8 mouse cellular contexts compared by ENCODE assay signal in the genomic region with DNA sequence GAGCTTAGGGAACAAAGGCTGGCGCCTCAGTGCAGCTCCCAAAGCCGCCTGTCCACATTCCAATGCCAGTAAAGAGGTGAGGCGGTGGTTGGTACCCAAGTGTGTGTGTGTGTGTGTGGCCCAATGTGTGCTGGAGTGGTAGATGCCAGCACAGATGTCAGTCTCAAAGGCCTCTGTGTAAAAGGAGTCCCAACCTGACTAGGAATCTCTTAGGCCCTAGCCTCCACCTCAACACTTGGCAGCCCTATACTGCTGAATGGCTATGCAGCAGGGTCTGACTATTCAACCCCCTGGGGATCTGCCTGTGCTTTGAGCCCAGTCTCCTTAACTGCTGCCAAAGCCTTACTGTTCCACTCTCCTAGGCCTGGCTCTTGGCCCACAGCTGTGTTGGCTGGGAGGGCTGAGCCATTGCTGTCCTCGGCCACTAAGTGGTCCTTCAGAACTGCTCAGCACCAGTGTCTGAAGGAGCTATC. TPM values are rescaled to one million over a fixed set of nuclear protein-coding genes. Genes with fewer than 3 reads are reported as not detected.
DNase-seq lines count a peak whose midpoint lies in the region; ATAC-seq lines count a peak whose summit lies in the region.

No protein-coding gene starts in this region.

- intact Hi-C loops in heart, postnatal 25 days (cut with DNase I): no loop called here

- no peak overlapping the region for H3K27ac ChIP-seq in forebrain, embryonic 14.5 days (ENCODE audit: low read depth, low read length)
- no peak overlapping the region for H3K27ac ChIP-seq in forebrain, embryonic 12.5 days
- H3K27ac ChIP-seq in midbrain, embryonic 15.5 days: no peak overlapping the region

- peaks cover 70% of the 10 kb centered on the region for H3K36me3 ChIP-seq in forebrain, embryonic 14.5 days (ENCODE audit: control insufficient read depth, insufficient read depth, low read length)
- H3K36me3 ChIP-seq in forebrain, embryonic 12.5 days (replicated peaks): peaks cover 72% of the 10 kb centered on the region
- peaks cover 44% of the 10 kb centered on the region for H3K36me3 ChIP-seq in midbrain, embryonic 15.5 days (replicated peaks)

- ATAC-seq in forebrain, embryonic 14.5 days: peak; percentile 32; the same call in 1 of the 2 replicates
- no peak for ATAC-seq in forebrain, embryonic 12.5 days (ENCODE audit: low FRiP score)
- ATAC-seq in midbrain, embryonic 15.5 days (replicated peaks): peak; percentile 57; the same call in 1 of the 2 replicates

- H3K4me2 ChIP-seq in forebrain, embryonic 14.5 days (ENCODE audit: low read length): no peak overlapping the region
- no peak overlapping the region for H3K4me2 ChIP-seq in forebrain, embryonic 12.5 days
- H3K4me2 ChIP-seq in midbrain, embryonic 15.5 days: no peak overlapping the region

- peak; percentile 25 for DNase-seq in forebrain, embryonic 14.5 days (ENCODE audit: low spot score)
- DNase-seq in right cerebral cortex, postnatal 10 days (ENCODE audit: low spot score in 2 of 2): peak; percentile 76
- no peak for DNase-seq in right cerebral cortex, postnatal 36 days (ENCODE audit: low spot score in 2 of 2)
- peak; percentile 58 for DNase-seq in heart, postnatal 25 days (ENCODE audit: low spot score)
- no peak for DNase-seq in thymus, postnatal 0 days (ENCODE audit: low spot score)
- DNase-seq in natural killer cell, adult 2 months (ENCODE audit: low spot score in 2 of 2): no peak

- no peak overlapping the region for H3K4me3 ChIP-seq in forebrain, embryonic 14.5 days (ENCODE audit: low read depth, low read length)
- no peak overlapping the region for H3K4me3 ChIP-seq in forebrain, embryonic 12.5 days (replicated peaks)
- H3K4me3 ChIP-seq in midbrain, embryonic 15.5 days: no peak overlapping the region

- H3K27me3 ChIP-seq in forebrain, embryonic 14.5 days (replicated peaks; ENCODE audit: control insufficient read depth, insufficient read depth, low read length): no peaks in the 10 kb centered on the region
- H3K27me3 ChIP-seq in forebrain, embryonic 12.5 days: no peaks in the 10 kb centered on the region
- H3K27me3 ChIP-seq in midbrain, embryonic 15.5 days (replicated peaks): no peaks in the 10 kb centered on the region

- no peaks in the 10 kb centered on the region for H3K9me3 ChIP-seq in forebrain, embryonic 14.5 days (replicated peaks; ENCODE audit: control insufficient read depth, low read length)
- H3K9me3 ChIP-seq in forebrain, embryonic 12.5 days: no peaks in the 10 kb centered on the region
- no peaks in the 10 kb centered on the region for H3K9me3 ChIP-seq in midbrain, embryonic 15.5 days

- 81% methylated on average over 4 of the region's 4 CpGs for WGBS in forebrain, embryonic 14.5 days
- WGBS in forebrain, embryonic 12.5 days: 83% methylated on average over 4 of the region's 4 CpGs
- 84% methylated on average over 4 of the region's 4 CpGs for WGBS in midbrain, embryonic 15.5 days

- H3K4me1 ChIP-seq in forebrain, embryonic 14.5 days (ENCODE audit: control insufficient read depth, insufficient read depth, low read length): no peaks in the 10 kb centered on the region
- H3K4me1 ChIP-seq in forebrain, embryonic 12.5 days: no peaks in the 10 kb centered on the region
- no peaks in the 10 kb centered on the region for H3K4me1 ChIP-seq in midbrain, embryonic 15.5 days

- H3K9ac ChIP-seq in forebrain, embryonic 14.5 days (ENCODE audit: low read length): no peak overlapping the region
- no peak overlapping the region for H3K9ac ChIP-seq in forebrain, embryonic 12.5 days
- no peak overlapping the region for H3K9ac ChIP-seq in midbrain, embryonic 15.5 days

RNA-seq across cellular contexts. Expression of a gene that starts 5.1 kb away (rescaled TPM):
- 27.4 and 30.3 TPM in 2 replicates for polyA plus RNA-seq in forebrain, embryonic 14.5 days (2014; fragmentation: Nextera tagmentation; extraction: Ambion mirVana)
- polyA plus RNA-seq in forebrain, embryonic 12.5 days (2016; fragmentation: Nextera tagmentation; extraction: Ambion mirVana): 33.9 and 34.5 TPM in 2 replicates
- total RNA-seq in heart, postnatal 25 days (2021): 1 to 10 TPM; 7.0 to 7.4 TPM
- polyA plus RNA-seq in midbrain, embryonic 15.5 days (2015; fragmentation: Nextera tagmentation; extraction: Ambion mirVana): 66.3 and 71.4 TPM in 2 replicates
- 35.7 and 40.7 TPM in 2 replicates for polyA plus RNA-seq in thymus, postnatal 0 days (2015; fragmentation: Nextera tagmentation; extraction: Ambion mirVana)

RNA-seq across cellular contexts. Expression of a gene that starts 19.8 kb away (rescaled TPM):
- polyA plus RNA-seq in forebrain, embryonic 14.5 days (2014; fragmentation: Nextera tagmentation; extraction: Ambion mirVana): 58.6 and 63.5 TPM in 2 replicates
- polyA plus RNA-seq in forebrain, embryonic 12.5 days (2016; fragmentation: Nextera tagmentation; extraction: Ambion mirVana): 83.6 and 86.4 TPM in 2 replicates
- total RNA-seq in heart, postnatal 25 days (2021): 10 to 100 TPM; 54.3 to 54.9 TPM
- 96.4 and 99.7 TPM in 2 replicates for polyA plus RNA-seq in midbrain, embryonic 15.5 days (2015; fragmentation: Nextera tagmentation; extraction: Ambion mirVana)
- polyA plus RNA-seq in thymus, postnatal 0 days (2015; fragmentation: Nextera tagmentation; extraction: Ambion mirVana): 55.8 and 68.0 TPM in 2 replicates

RNA-seq across cellular contexts. Expression of a gene that starts 20.2 kb away (rescaled TPM):
- 44.6 and 55.6 TPM in 2 replicates for polyA plus RNA-seq in forebrain, embryonic 14.5 days (2014; fragmentation: Nextera tagmentation; extraction: Ambion mirVana)
- 62.4 and 69.5 TPM in 2 replicates for polyA plus RNA-seq in forebrain, embryonic 12.5 days (2016; fragmentation: Nextera tagmentation; extraction: Ambion mirVana)
- total RNA-seq in heart, postnatal 25 days (2021): 10 to 100 TPM; 18.3 to 21.2 TPM
- 96.4 and 103 TPM in 2 replicates for polyA plus RNA-seq in midbrain, embryonic 15.5 days (2015; fragmentation: Nextera tagmentation; extraction: Ambion mirVana)
- polyA plus RNA-seq in thymus, postnatal 0 days (2015; fragmentation: Nextera tagmentation; extraction: Ambion mirVana): 36.4 and 37.6 TPM in 2 replicates

Comparison
In these comparisons a context has a peak if more than half of its experiments do, and no peak if none do; other contexts are left out.
1. DNase-seq: peak in forebrain, embryonic 14.5 days (single experiment), right cerebral cortex, postnatal 10 days (2 of 2) and heart, postnatal 25 days (single experiment); none in right cerebral cortex, postnatal 36 days (0 of 2), thymus, postnatal 0 days (single experiment) and natural killer cell, adult 2 months (0 of 2).